Mouse (Mus musculus) stomach, postnatal 0 days (tissue): ENCODE data around the gene Zdhhc13.

Source experiments
- CTCF ChIP-seq: IDR thresholded peaks from 2 replicates; pipeline ENCODE4 v1.5.1; 2016; ENCODE audit warnings: antibody characterized with exemption, low read depth, mild to moderate bottlenecking, moderate library complexity
- EP300 ChIP-seq: optimal IDR thresholded peaks from 2 replicates; pipeline ENCODE3; 2016; ENCODE audit warnings: antibody characterized with exemption

DNA sequence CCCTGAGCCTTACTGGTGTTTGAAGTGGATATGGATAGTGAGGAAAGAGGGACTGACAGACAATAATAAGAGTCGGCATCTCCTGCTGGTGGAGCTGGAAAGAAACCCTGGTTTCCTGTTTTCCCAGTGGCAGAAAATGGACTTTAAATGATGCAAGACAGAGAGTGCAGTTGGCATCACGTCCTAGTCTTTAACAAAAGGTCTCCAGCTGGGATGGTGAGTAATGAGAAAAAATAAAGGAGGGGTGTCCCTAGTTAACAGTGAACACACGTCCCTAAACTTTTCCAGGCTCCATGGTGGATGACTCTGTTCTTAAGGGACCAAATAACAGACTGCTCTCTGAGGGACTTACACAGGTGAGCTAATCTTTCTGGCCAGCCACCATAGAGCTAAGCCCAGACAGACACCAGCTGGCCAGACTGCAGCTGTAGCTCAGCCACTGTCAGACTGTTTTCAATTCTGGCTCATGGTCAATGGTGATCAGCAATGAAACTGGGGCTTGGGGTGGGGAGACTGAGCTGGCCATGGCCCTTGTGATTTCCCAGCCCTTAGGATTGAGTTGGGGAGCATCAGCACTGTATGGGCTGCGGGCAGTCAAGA, 45.7 kb downstream of the Zdhhc13 start:
- TF ChIP-seq CTCF (no peak), EP300 (no peak)
